Mouse (Mus musculus) CD8-positive naive resting alpha-beta T cell, adult 2 months (primary cell): ENCODE results near the gene Zfp1.
A peak's percentile ranks its signal among the peaks of the same experiment; 100 is the strongest.

ENCODE experiments used
- DNase-seq, 2 experiments: peaks; one replicate each; pipeline ENCODE4 v3.0.0; 2022; ENCODE audit warnings: low read depth in 2 of 2, low spot score in 2 of 2

Zfp1 gene

GRCm38 (mm10) chr8:111643264-111644141 lies at the start of gene Zfp1:
Gene Zfp1 (plus strand): TSS chr8:111643401.
- DNase-seq = peak; percentile 88 to 89

- no peak for DNase-seq
These were observed 49.0 kb upstream of the Zfp1 start for GRCm38 (mm10) chr8:111594044-111594840.

- no peak for DNase-seq
These were observed 48.2 kb upstream of the Zfp1 start for GRCm38 (mm10) chr8:111594951-111595350.

GRCm38 (mm10) chr8:111595712-111596484 lies 47.3 kb upstream of the Zfp1 start:
- DNase-seq = peak; percentile 73 to 82

- no peak for DNase-seq
These were observed 46.7 kb upstream of the Zfp1 start for GRCm38 (mm10) chr8:111596485-111596821.

- no peak for DNase-seq
These were observed 45.9 kb upstream of the Zfp1 start for GRCm38 (mm10) chr8:111597310-111597709.

- DNase-seq = no peak
These were observed 43.3 kb upstream of the Zfp1 start for GRCm38 (mm10) chr8:111599707-111600444.

- no peak for DNase-seq
These were observed 41.2 kb upstream of the Zfp1 start for GRCm38 (mm10) chr8:111602050-111602449.

- no peak for DNase-seq
These were observed 38.2 kb upstream of the Zfp1 start for GRCm38 (mm10) chr8:111604986-111605385.

- DNase-seq = no peak
These were observed 36.2 kb upstream of the Zfp1 start for GRCm38 (mm10) chr8:111606961-111607360.

- no peak for DNase-seq
These were observed 35.8 kb upstream of the Zfp1 start for GRCm38 (mm10) chr8:111607414-111607813.

GRCm38 (mm10) chr8:111613181-111613580 lies 30.0 kb upstream of the Zfp1 start:
- DNase-seq = no peak

GRCm38 (mm10) chr8:111614786-111615701 lies 28.2 kb upstream of the Zfp1 start:
- no peak for DNase-seq

- no peak for DNase-seq
These were observed 25.4 kb upstream of the Zfp1 start for GRCm38 (mm10) chr8:111617812-111618211.

GRCm38 (mm10) chr8:111618273-111618672 lies 24.9 kb upstream of the Zfp1 start:
- no peak for DNase-seq

GRCm38 (mm10) chr8:111619936-111620335 lies 23.3 kb upstream of the Zfp1 start:
- DNase-seq = no peak

GRCm38 (mm10) chr8:111622104-111622503 lies 21.1 kb upstream of the Zfp1 start:
- DNase-seq = no peak

GRCm38 (mm10) chr8:111622553-111622952 lies 20.6 kb upstream of the Zfp1 start:
- DNase-seq = no peak

- no peak for DNase-seq
These were observed 18.9 kb upstream of the Zfp1 start for GRCm38 (mm10) chr8:111624081-111624852.
